Mouse (Mus musculus) urinary bladder, adult 2 months (tissue): ENCODE results near the gene Pde9a. TPM values are rescaled to one million over a fixed set of nuclear protein-coding genes. Genes with fewer than 3 reads are reported as not detected.
A peak's percentile ranks its signal among the peaks of the same experiment; 100 is the strongest.

Source experiments
- DNase-seq: peaks from one replicate; pipeline ENCODE4 v3.0.0; 2022; ENCODE audit warnings: low spot score
- polyA plus RNA-seq: library from polyadenylated mRNA; depleted of rRNA; stranded (reverse); fragments of >200 nt; gene quantifications from 2 replicates; pipeline ENCODE4 v1.2.3, GENCODE M21; 2012

The Pde9a gene
- polyA plus RNA-seq, 1 experiment: 33.1 TPM

DNA sequence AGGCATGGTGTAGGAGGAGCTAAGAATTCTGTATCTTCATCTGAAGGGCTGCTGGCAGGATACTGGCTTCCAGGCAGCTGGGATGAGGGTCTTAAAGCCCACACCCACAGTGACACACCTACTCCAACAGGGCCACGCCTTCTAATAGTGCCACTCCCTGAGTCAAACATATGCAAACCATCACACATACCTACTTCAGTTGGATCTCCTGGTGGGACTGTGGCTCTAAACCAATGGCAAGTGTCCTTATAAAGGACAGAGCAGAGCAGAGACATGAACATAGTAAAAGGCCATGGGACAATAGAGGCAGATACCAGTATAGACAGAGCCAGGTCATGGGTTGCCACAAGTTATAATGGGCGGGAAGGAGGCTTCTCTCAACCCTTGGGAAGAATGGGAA lies 76.5 kb downstream of the Pde9a start:
- no peak for DNase-seq

DNA sequence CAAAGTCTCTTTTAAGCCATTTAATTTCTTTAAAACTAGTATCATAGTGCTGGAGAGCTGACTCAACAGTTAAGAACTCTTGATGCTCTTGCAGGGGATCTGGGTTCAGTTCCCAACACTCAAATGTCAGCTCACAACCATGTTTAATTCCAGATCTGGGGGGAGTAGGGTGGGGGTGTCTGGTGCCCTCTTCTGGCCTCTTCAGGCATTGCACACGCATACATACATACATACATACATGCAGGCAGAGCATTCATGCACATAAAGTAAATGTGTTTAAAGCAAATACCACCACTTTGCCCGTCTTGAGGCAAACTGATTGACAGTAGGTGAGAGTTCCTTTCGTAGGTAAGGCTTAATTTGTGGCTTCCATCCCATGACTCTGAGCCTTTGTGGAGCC lies 80.8 kb downstream of the Pde9a start:
- no peak for DNase-seq

DNA sequence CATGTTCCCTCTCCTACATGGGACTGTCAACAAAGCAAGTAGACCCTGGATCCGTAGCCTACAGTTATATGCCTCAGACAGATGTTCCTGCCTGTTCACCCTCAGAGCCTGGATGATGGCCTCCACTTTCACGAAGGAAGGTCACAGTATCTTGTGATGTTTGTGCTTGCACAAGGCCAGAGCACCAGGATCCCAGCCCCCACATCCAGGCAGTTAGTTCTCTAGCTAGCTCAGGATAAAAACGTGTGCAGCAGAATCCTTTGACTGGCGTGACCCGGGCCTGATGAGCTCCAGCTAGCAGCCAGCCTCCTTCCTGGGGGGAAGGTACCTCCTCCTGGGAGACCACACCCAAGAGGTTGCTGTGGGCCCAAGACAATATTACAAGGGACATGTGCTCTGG lies 82.5 kb downstream of the Pde9a start:
- no peak for DNase-seq

DNA sequence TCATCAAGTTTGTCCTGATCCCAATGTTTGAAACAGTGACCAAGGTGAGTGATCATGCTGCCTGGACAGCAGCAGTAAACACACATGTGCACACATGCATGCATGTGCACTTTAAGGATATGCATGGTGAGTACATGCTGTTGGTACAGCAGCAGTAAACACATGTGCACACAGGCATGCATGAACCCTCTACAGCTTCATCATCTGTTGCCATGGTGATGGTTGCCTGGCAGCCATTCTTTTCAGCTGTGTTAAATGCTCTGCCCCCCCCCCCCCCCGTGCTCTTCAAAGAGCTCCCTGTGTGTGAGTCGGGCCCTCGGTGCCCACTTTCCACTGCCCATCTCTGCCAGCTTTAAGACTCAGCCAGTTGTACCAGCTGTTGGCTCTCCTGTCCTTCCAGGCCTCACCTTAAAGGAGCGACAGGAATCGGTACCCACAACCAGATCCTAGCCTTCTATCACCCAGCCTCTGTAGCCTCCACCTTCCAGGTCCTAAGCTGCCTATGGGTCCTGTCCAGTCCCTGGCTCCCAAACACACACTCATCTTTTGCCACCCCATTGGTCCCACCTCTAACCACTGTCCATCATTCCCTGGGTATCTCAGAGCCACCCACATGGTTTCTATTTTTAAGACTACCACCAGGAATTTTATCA lies 84.9 kb downstream of the Pde9a start:
- no peak for DNase-seq

DNA sequence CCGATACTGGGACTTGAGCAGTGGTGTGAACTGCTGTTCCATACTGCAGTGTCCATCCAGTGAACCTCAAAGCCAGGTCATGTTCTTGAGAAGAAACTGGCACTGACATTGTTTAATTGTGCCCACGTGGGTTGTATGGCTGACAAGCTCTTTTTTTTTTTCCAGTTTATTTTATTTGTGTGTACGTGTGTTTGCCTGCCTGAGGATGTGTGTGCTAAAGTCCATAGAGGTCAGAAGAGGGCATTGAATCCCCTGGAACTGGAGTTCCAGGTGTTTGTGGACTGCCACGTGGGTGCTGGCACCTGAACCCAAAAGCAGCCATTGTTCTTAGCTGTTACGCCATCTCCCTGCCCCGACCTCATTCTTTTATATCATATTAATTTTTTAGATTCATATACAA lies 88.4 kb downstream of the Pde9a start:
- DNase-seq: no peak

DNA sequence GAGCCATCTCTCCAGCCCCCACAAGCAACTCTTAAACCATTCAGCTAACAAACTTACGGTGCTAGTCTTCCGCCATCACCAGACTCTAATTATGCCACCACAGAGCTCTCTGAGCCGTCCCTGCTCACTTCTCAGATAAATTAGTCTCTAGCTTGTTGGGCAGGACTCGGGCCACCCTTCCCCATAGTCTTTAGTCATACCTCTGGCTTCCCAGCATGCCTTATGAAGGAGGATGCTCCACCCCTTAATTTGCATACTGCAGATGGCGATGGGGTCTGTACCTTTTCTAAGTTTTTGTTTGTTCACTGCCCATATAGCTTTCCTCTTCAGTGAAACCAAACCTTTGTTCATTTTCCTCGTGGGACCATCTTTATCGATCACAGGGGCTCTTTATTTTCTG lies 92.6 kb downstream of the Pde9a start:
- DNase-seq: no peak

DNA sequence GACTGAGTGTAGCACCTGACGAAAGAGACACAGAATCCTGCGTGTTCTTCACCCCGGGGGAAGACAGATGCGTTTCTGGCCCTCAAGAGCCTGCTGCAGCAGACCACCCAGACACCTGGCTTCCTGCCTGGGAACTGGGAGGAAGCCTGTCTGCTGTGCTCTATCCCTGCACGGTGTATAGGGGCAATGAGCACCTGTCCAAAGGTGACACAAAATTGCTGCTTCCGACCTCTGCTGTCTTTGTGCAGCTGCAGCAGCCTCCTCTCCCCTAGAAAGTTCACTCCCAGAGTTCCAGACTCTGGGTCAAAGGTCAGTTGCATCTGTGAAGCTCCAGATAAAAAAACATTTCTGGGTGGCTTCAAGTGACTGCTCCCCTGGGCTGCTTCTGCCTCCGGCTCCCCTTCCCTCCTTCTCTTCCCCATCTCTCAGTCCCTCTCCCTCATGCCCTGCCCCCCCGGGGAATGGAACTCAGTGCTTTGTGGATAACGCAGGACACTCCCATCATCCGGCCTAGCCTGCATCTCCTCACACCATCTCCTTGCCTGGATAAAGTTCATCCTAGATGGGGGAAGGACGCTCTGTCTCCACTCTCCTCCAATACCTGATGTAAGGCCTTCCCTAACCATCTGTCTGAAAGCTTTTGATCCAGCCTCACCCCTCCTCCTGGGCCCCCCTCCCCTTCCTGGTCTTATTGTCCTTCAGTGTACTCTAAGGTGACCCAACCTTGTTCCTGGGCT lies 93.3 kb downstream of the Pde9a start:
- DNase-seq: no peak

DNA sequence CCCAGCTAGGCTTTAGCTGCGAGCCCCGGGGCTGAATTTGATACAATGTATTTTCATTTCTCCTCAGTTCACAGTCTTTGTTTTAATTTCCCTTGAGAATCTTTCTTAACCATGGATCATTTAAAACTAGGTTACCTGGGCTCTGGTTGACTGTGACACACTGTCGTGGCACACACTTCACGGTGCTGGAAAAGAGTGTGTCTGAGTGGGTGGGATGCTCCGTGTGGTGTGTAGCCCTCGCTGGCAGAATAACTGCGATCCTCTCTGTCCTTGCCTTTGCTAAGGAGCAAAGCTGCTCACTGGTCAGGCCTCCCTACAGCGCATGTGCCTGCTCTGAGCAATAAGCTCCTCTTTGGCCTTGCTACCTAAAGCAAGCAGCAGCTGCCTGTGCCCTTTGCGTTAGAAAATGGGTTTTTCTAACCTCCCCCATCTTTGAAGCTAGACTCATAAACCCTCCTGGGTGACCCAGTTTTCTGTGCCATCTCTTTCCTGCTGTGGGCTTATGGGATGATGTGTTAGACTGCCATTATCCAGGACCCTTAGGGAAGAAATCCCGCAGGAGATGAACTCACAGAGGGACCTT lies 100.7 kb downstream of the Pde9a start:
- DNase-seq: no peak

DNA sequence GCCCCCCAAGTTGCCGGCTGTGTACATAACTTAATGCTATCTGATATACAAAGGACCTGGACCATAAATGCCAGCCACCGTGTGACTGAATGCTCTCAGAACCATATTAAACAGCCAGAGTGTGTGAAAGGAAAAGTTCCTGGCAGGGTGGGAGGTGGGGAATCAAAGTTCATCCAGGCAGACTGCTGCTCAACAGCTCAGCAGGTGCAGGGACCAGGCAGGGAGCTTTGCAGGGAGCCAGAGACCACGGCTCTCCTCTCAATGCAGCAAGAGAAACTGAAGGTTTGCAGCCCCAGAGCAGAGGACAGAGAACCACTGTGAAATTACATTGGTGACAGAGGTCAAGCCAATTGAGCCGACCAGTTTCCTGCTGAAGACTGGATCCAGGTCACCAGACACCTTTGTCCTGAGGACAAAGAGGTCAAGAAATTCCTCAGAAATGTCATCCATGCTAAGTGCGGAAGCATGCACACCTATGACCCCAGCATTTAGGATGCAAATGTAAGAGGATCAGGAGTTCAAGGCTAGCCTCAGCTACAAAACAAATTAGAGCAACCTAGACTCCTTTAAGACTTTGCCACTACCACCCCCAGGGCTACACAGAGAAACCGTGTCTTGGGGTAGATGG lies 101.5 kb downstream of the Pde9a start:
- no peak for DNase-seq

DNA sequence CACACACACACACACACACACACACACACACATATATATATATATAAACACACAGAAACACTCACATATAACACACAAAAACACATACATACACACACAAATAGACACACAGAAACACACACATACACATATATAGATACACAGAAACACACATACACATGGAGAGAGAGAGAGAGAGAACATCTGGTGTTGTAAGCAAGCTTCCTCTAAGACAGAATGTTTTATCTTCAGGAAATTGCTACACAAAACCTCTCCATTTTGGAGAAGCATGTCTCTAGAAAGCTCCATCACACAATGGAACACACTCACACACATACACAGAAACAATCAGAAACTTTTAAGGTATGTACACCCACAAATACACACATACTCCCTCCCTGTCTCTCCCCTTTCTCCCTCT lies 105.3 kb downstream of the Pde9a start:
- DNase-seq: no peak

DNA sequence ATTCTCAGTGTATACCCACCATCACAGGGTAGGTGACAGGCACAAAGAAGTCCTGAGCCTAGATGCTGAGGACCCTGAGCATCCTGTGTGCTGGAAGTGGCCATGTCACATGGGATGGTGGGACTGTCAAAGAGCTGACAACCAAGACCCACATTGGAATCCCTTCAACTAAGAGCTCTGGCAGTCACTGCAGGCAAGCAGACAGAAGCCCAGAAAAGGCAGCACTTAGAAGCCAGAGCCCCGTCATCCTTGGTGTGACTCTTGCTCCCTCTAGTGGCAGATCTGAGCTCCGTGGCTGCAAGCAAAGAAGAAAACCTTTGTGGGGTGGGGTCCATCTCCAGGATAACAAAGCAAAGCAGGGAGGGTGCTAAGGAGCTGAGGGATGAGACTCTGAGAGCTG lies 106.4 kb downstream of the Pde9a start:
- peak; percentile 34 for DNase-seq

DNA sequence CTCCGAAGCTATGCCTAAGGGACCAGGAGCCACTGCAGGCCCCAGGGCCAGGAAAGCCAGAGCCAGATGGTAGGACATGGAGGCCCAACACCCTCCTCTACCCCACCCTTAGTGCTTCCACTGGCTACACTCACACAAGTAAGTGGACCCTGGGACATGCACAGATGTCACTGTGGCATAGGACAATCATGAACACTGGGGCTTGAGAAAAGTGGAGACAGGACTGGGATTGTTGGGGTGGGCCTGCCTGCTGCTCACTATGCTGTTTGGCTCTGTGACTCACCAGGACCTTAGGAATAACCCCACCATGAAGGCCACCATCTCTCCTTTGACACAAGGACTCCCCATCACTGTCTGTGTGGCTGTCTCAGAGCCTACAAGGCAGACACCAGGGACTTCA lies 109.0 kb downstream of the Pde9a start:
- DNase-seq: no peak

DNA sequence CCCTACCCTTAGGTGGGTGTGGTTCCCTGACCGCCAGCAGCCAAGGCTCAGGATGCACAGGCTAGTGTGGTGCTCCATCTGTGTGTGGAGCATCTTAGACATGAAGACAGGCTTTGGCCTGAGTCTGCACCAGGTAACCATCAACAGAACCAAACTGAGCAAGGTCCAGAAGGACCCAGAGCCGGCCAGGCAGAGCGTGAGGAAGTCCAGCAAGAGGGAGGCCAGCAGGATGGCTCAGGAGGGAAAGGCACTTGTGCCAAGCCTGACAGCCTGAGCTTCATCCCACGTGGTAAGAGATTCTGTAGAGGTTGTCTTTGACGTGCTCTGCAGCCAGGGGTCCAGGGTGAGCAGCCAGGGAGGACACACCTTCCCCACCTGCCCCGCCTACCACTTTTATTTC lies 111.7 kb downstream of the Pde9a start:
- DNase-seq: no peak

DNA sequence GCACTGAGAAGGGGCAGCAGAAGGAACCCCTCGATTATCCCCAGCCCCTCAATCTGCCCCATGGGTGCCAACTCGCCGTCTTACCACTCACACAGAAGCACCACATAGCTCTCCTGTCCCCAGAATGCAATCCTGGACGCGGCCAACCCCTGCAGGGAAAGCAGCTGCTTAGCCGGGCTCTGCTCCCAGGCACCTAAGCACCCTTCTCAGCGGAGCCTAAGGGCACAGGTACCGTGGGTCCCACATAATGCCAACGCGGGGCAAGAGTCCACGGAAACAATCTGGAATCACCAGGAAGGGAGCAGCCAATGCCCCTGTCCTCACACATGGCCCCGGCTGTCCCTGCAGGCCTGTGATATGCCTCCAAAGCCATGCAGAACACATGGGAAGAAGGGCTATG lies 113.7 kb downstream of the Pde9a start:
- no peak for DNase-seq

DNA sequence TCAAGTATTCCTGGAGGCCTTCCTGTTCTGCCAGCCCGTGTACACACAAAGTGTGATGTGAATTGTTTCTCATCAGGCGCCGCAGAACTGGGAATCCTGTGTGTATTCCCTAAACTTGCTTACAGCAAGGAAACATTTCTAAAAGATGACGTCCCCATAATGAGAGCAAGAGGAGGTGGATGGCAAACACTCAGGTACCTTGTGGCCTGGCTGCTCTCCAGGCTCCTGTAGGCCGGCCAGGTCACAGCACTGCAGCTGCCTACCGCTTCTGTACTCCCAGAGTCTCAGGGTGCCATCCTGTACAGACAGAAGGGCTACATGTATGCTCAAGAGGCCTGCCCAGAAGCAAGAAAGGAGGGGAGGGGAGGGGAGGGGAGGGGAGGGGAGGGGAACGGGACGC lies 114.4 kb downstream of the Pde9a start:
- no peak for DNase-seq

DNA sequence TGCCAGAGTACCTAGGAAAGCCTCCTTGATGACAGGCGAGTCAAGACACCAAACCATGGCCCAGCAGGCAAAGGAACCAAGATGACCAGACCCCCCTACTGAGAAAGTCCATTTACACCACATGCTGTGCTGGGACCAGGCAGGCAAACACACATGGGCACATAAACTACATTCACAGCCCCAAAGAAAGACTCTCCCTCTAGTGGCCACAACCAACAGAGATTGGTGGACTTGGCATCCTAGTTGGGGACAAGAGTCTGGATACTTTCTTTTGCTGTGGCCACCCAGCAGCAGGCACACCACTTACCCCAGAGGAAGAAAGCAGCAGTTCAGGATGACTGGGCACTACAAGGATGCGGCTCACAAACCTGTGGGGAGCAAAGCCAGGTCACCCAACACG lies 114.9 kb downstream of the Pde9a start:
- no peak for DNase-seq

DNA sequence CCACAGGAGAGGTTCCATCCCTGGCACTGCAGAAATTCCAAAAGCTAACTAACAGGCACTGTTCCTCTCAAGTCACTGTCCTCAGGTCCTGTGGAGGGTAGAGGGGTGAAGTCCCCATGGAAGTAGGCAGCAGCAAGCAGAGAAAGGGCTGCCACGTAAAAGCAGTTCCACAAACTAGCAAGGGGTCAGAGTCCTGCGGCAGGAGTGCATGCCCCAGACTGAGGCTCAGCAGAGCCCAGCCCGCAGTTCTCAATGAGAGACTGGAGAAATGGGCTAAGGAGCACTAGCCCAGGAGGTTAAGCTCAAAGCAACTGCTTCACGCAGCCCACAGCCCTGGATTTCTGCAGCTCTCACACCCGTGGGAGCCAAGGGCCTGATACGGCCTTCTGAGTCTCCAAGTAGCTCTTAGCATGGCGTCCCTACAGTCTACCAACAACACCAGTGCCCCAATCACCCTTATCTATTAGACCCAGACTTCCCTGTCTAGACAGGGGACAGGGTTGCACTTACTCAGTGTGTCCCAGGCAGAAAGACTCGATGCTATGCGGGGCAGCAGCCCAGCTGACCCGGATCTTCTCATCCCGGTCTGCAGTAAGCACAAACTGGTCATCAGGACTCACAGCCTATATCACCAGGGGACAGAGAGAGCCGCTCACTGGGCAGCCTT lies 116.4 kb downstream of the Pde9a start:
- no peak for DNase-seq

DNA sequence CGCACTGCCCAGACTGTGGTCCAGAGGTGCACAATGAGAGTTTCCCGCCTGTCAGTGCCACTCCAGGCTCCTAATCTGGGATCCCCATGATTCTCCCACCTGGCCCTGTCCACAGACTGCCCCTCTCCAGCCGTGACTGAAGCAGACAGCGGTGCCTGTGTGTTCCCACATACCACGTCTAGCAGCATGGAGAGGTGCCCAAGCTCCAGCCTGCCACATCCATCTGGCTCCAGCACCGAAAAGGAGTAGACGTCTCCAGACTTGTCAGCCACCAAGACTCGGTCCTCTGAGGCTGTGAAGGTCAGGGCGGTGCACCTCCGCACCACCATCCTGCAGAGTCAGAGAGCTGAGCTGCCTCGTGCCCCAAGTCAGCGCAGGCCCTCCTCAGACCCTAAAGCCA lies 117.3 kb downstream of the Pde9a start:
- DNase-seq: no peak

DNA sequence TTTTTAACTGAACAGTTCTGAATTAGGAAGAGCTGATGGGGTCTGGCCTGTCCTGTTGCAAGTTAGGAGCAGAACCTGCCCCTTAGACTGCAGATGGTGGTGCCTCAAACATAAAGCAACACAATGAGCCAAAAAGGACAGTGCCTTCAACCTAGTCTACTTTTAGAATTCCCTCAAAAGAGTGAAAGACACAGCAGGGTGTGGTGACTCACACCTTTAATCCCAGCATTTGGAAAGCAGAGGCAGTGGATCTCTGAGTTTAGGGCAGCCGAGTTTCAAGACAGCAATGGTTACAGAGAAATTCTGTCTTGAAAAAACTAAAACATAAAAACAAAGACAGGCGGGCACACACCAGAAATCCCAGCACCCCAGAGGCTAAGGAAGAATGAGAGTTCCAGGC lies 117.9 kb downstream of the Pde9a start:
- no peak for DNase-seq

DNA sequence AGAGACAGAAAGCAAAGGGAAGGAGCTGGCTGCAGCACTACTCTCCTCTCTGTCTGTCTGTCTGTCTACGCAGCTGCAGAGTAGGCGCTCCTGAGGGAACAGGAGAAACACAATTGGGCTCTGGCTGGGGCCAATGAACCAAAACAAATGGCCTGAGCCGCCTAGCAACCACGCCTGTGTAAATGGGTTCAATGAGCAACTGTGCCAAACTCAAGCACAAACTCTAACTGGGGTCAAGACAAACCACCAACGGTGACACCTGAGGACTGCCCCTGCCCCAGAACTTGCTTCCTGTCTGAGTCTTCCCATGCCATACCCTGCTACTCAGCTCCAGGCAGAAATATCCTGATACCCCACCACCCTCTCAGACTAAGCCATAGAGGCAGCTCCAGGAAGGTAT lies 119.0 kb downstream of the Pde9a start:
- no peak for DNase-seq

DNA sequence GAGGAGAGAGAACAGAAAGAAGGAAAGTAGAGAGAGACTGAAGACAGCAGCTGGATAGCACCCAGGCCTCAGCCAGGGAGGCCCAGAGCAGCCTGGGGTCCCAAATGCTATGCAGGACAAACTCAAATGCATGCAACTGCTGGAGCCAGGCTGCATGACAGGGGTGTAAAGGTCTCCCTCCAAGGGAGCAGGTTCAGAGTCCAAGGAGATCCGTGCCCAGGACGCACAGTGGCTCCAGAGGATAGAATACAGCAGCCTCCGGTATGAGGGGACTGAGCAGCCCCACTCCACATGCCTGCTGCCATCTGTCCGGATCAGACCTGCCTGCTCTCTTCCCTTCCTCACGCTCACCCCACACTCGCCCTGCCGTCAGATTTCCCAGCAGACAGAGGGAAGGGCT lies 120.3 kb downstream of the Pde9a start:
- DNase-seq: no peak

DNA sequence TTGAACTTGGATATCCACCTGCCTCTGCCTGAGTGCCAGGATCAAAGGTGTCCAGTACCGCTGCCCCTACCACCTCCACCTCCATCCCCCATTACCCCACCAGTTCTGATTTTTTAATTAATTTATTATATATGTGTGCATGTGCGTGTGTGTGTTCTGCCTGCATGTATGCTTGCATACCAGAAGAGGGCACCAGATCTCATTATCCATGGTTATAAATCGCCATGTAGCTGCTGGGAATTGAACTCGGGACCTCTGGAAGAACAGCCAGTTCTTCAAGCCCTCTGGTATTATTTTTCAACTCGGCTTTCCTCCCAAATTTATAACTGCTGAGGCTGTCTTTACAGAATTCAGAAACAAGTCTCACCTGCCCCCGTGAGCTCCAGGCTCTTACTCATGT lies 124.9 kb downstream of the Pde9a start:
- no peak for DNase-seq
